Comparison of ENCODE assay signal across 8 mouse cellular contexts in the genomic region with DNA sequence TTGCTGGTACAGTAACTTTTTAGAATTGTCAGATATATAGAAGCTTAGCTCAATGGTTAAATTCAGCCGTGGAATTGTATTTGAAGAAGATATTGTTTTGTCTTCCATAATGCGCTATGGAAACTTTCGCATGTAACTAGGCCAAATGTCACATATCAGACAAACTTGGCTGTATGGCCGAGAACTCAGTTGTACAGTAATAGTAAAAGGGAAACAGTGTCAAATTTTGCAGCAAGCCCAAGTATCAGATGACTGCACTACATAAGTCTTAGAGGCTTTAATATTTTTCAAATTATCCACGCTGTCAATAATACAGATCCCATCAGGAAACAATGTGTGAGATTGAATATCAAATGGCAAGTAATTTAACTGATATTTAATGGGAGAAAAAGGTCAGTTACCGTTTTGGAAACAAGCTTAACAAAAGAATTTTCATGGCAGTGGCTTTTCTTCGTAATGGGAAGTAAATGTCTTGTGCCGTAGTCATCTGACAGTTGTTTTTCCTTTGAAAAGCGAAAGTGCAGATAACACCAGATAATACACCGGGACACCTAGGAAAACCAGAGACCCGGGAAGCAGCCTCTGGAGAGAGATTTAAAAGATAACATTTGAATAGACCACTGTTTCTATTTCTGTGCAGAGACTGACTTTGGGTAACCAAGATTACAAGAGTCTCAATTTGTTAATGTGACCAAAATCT. TPM values are rescaled to one million over a fixed set of nuclear protein-coding genes. Genes with fewer than 3 reads are reported as not detected.
DNase-seq lines count a peak whose midpoint lies in the region; ATAC-seq and TF ChIP-seq lines count a peak whose summit lies in the region.

No protein-coding gene starts in this region.

- peaks cover 62% of the 10 kb centered on the region for H3K79me2 ChIP-seq in C2C12 (ENCODE audit: control insufficient read depth, insufficient read depth)

- DNase-seq in gastrocnemius, adult 2 months, result no peak
- DNase-seq in gastrocnemius, postnatal 36 days, result no peak
- peak in 1 of 3 experiments; percentile 24 for DNase-seq in liver, embryonic 14.5 days (ENCODE audit: low read depth in 3 of 3, low spot score in 3 of 3)
- DNase-seq in layer of hippocampus, adult 18-20 months (ENCODE audit: low spot score in 2 of 2), result no peak
- no peak for DNase-seq in kidney, postnatal 14 days

- 54% methylated on average over 11 of the region's 11 CpGs for WGBS in forebrain, embryonic 12.5 days
- WGBS in liver, embryonic 14.5 days (ENCODE audit: insufficient replicate concordance), result 6% methylated on average over 11 of the region's 11 CpGs

- H3ac ChIP-seq in C2C12 (ENCODE audit: control insufficient read depth, insufficient read length, low read depth), result peak overlapping the region; percentile 86

- TF ChIP-seq CTCF in gastrocnemius, adult 2 months (IDR thresholded peaks at IDR 0.05), result no peak
- TF ChIP-seq CTCF in C2C12 (IDR thresholded peaks at IDR 0.05; ENCODE audit: control insufficient read depth, insufficient read depth, insufficient read length), result no peak
- no peak for TF ChIP-seq CTCF in liver, embryonic 14.5 days (IDR thresholded peaks at IDR 0.05; ENCODE audit: low read depth)

- TF ChIP-seq EP300 in liver, embryonic 14.5 days (IDR thresholded peaks at IDR 0.05; ENCODE audit: low read depth), result no peak

- intact Hi-C loops in gastrocnemius, adult 2 months (cut with DNase I), result loop anchor here (5.0 to 10.0 kb wide), 2 partner anchors 83 to 324 kb away; a partner anchor contains a TSS
- intact Hi-C loops in gastrocnemius, postnatal 36 days (cut with DNase I), result loop anchor here (5.0 kb wide), 1 partner anchor 83 kb away; a partner anchor contains a TSS

- H3K27me3 ChIP-seq in C2C12 (ENCODE audit: control insufficient read depth, insufficient read depth, insufficient read length), result no peaks in the 10 kb centered on the region
- H3K27me3 ChIP-seq in forebrain, embryonic 12.5 days, result no peaks in the 10 kb centered on the region
- H3K27me3 ChIP-seq in liver, embryonic 14.5 days (ENCODE audit: control insufficient read depth, insufficient read depth, low read length), result no peaks in the 10 kb centered on the region; the same call in 1 of the 2 replicates

- H3K4me2 ChIP-seq in forebrain, embryonic 12.5 days, result peak overlapping the region; percentile 73
- peak overlapping the region; percentile 61 for H3K4me2 ChIP-seq in liver, embryonic 14.5 days (ENCODE audit: low read depth)

- no peaks in the 10 kb centered on the region for H3K9me3 ChIP-seq in forebrain, embryonic 12.5 days
- no peaks in the 10 kb centered on the region for H3K9me3 ChIP-seq in liver, embryonic 14.5 days (ENCODE audit: control insufficient read depth, low read length)

- no peaks in the 10 kb centered on the region for H3K36me3 ChIP-seq in C2C12 (ENCODE audit: control insufficient read depth, insufficient read depth)
- H3K36me3 ChIP-seq in forebrain, embryonic 12.5 days (replicated peaks), result no peaks in the 10 kb centered on the region
- no peaks in the 10 kb centered on the region for H3K36me3 ChIP-seq in liver, embryonic 14.5 days (replicated peaks; ENCODE audit: control insufficient read depth, insufficient read depth, low read depth)

- H3K4me1 ChIP-seq in forebrain, embryonic 12.5 days, result peaks cover 18% of the 10 kb centered on the region
- peaks cover 6 to 13% of the 10 kb centered on the region in 2 experiments for H3K4me1 ChIP-seq in liver, embryonic 14.5 days (replicated peaks; ENCODE audit: control insufficient read depth in 2 of 2, insufficient read depth in 2 of 2, low read length in 1 of 2)

- peak overlapping the region; percentile 94 for H3K4me3 ChIP-seq in gastrocnemius, adult 2 months
- H3K4me3 ChIP-seq in C2C12 (ENCODE audit: insufficient read depth, poor library complexity, severe bottlenecking), result peak overlapping the region; percentile 83
- H3K4me3 ChIP-seq in forebrain, embryonic 12.5 days (replicated peaks), result peak overlapping the region; percentile 95
- H3K4me3 ChIP-seq in liver, embryonic 14.5 days (ENCODE audit: insufficient read depth in 1 of 2, low read depth in 2 of 2, low read length in 2 of 2), result peak overlapping the region; percentile 76 to 94

- peak overlapping the region; percentile 93 for H3K9ac ChIP-seq in forebrain, embryonic 12.5 days
- peak overlapping the region; percentile 98 for H3K9ac ChIP-seq in liver, embryonic 14.5 days (replicated peaks)

- H3K27ac ChIP-seq in gastrocnemius, adult 2 months, result peak overlapping the region; percentile 100
- no peak overlapping the region for H3K27ac ChIP-seq in forebrain, embryonic 12.5 days
- H3K27ac ChIP-seq in liver, embryonic 14.5 days, result no peak overlapping the region

- ATAC-seq in forebrain, embryonic 12.5 days (ENCODE audit: low FRiP score), result no peak
- ATAC-seq in liver, embryonic 14.5 days (ENCODE audit: insufficient read depth), result no peak
- no peak for ATAC-seq in megakaryocyte progenitor cell, adult 5-6 weeks (replicated peaks; ENCODE audit: poor library complexity)

- H3K79me3 ChIP-seq in C2C12 (ENCODE audit: low read depth), result peaks cover 51% of the 10 kb centered on the region

TF ChIP-seq in C2C12, 6 proteins besides CTCF, POLR2A, EP300 and RAD21:
- TF ChIP-seq USF1 (IDR thresholded peaks at IDR 0.05; ENCODE audit: low read depth) (no peak), MYOG (IDR thresholded peaks at IDR 0.05; ENCODE audit: control insufficient read depth, extremely low read depth, insufficient read length) (no peak), FOSL1 (IDR thresholded peaks at IDR 0.05; ENCODE audit: insufficient read depth, low read length, poor library complexity, severe bottlenecking) (no peak), CEBPB (IDR thresholded peaks at IDR 0.05; ENCODE audit: low read depth) (no peak), MYOD1 (IDR thresholded peaks at IDR 0.05; ENCODE audit: control insufficient read depth, insufficient read length, low read depth) (no peak), MAX (IDR thresholded peaks at IDR 0.05) (no peak)

RNA-seq across cellular contexts. Expression of a gene that starts 1.1 kb away (rescaled TPM):
- total RNA-seq in gastrocnemius, adult 2 months (2021), result 10 to 100 TPM; 28.7 to 35.9 TPM
- 10 to 100 TPM; 29.7 to 41.0 TPM for total RNA-seq in gastrocnemius, postnatal 36 days (2021)
- 2.6 TPM for polyA plus RNA-seq in C2C12 (2012; fragmentation: generic; extraction: Trizol)
- polyA plus RNA-seq in forebrain, embryonic 12.5 days (2016; fragmentation: Nextera tagmentation; extraction: Ambion mirVana), result 12.4 and 13.8 TPM in 2 replicates
- polyA plus RNA-seq in liver, embryonic 14.5 days (2012; rRNA removed), result 1.7 and 2.6 TPM in 2 replicates
- 4.6 and 4.9 TPM in 2 replicates for polyA plus RNA-seq in liver, embryonic 14.5 days (2014; fragmentation: Nextera tagmentation; extraction: Ambion mirVana)
- total RNA-seq in layer of hippocampus, adult 18-20 months (2021), result 10 to 100 TPM; 36.5 to 38.2 TPM
- total RNA-seq in megakaryocyte progenitor cell, adult 5-6 weeks (2015), result 36.0 and 36.8 TPM in 2 replicates
- total RNA-seq in megakaryocyte progenitor cell, adult 5-6 weeks (2017), result 31.4 and 32.4 TPM in 2 replicates
